Comparison of ENCODE assay signal across 8 mouse cellular contexts in genomic region chr5:144875892-144876291, GRCm38 (mm10).
DNase-seq lines count a peak whose midpoint lies in the region; ATAC-seq lines count a peak whose summit lies in the region.

No protein-coding gene starts in this region.

- no peaks in the 10 kb centered on the region for H3K9me3 ChIP-seq in heart, embryonic 12.5 days (replicated peaks)
- no peaks in the 10 kb centered on the region for H3K9me3 ChIP-seq in forebrain, embryonic 11.5 days (ENCODE audit: control insufficient read depth, low read length)
- H3K9me3 ChIP-seq in midbrain, embryonic 10.5 days (replicated peaks) = no peaks in the 10 kb centered on the region

- no peak overlapping the region for H3K4me2 ChIP-seq in heart, embryonic 12.5 days
- no peak overlapping the region for H3K4me2 ChIP-seq in forebrain, embryonic 11.5 days (ENCODE audit: low read depth, low read length, severe bottlenecking)

- DNase-seq in heart, adult 18-20 months = peak; percentile 57 to 84
- peak; percentile 10 for DNase-seq in brain, embryonic 18.5 days (ENCODE audit: low read depth, low spot score)
- peak; percentile 82 for DNase-seq in forebrain, embryonic 11.5 days (ENCODE audit: low spot score)
- peak; percentile 49 for DNase-seq in hindlimb bud, embryonic 11.5 days (ENCODE audit: extremely low spot score, low read depth, low spot score)
- peak; percentile 67 to 80 for DNase-seq in left cerebral cortex, postnatal 25 days (ENCODE audit: low spot score in 2 of 2)
- DNase-seq in midbrain, embryonic 10.5 days (ENCODE audit: low spot score) = peak; percentile 64
- peak; percentile 52 for DNase-seq in right cerebral cortex, postnatal 25 days

- no peak for ATAC-seq in heart, embryonic 12.5 days (ENCODE audit: insufficient number of reproducible peaks, low FRiP score)
- 0 out of 2 replicates have a peak, but pooled peaks have one; percentile 65 for ATAC-seq in forebrain, embryonic 11.5 days (replicated peaks; ENCODE audit: low FRiP score)

- no peak overlapping the region for H3K4me3 ChIP-seq in heart, embryonic 12.5 days
- no peak overlapping the region for H3K4me3 ChIP-seq in forebrain, embryonic 11.5 days (ENCODE audit: low read depth, low read length)
- no peak overlapping the region for H3K4me3 ChIP-seq in midbrain, embryonic 10.5 days

- peaks cover 43% of the 10 kb centered on the region for H3K36me3 ChIP-seq in heart, embryonic 12.5 days
- no peaks in the 10 kb centered on the region; the same call in 1 of the 2 replicates for H3K36me3 ChIP-seq in forebrain, embryonic 11.5 days (ENCODE audit: control insufficient read depth, insufficient read depth, low read length)
- peaks cover 42% of the 10 kb centered on the region for H3K36me3 ChIP-seq in midbrain, embryonic 10.5 days

- H3K4me1 ChIP-seq in heart, embryonic 12.5 days (replicated peaks) = peaks cover 8% of the 10 kb centered on the region; the same call in 1 of the 2 replicates
- no peaks in the 10 kb centered on the region for H3K4me1 ChIP-seq in forebrain, embryonic 11.5 days (replicated peaks; ENCODE audit: control insufficient read depth, insufficient read depth, low read length)
- peaks cover 11% of the 10 kb centered on the region for H3K4me1 ChIP-seq in midbrain, embryonic 10.5 days

- no peaks in the 10 kb centered on the region for H3K27me3 ChIP-seq in heart, embryonic 12.5 days (replicated peaks)
- no peaks in the 10 kb centered on the region for H3K27me3 ChIP-seq in forebrain, embryonic 11.5 days (ENCODE audit: control insufficient read depth, insufficient read depth, low read length)
- H3K27me3 ChIP-seq in midbrain, embryonic 10.5 days (ENCODE audit: low read depth, poor library complexity, severe bottlenecking) = no peaks in the 10 kb centered on the region

- H3K27ac ChIP-seq in heart, embryonic 12.5 days (ENCODE audit: poor library complexity, severe bottlenecking) = no peak overlapping the region
- no peak overlapping the region for H3K27ac ChIP-seq in forebrain, embryonic 11.5 days (ENCODE audit: low read depth, low read length)
- no peak overlapping the region for H3K27ac ChIP-seq in midbrain, embryonic 10.5 days (replicated peaks)

- intact Hi-C loops in left cerebral cortex, postnatal 25 days (cut with DNase I) = loop anchor here (2.0 kb wide), 1 partner anchor 113 kb away; no protein-coding TSS in a partner anchor

- WGBS in heart, embryonic 12.5 days = 5% methylated on average over 13 of the region's 13 CpGs
- WGBS in forebrain, embryonic 11.5 days = 17% methylated on average over 13 of the region's 13 CpGs
- 21% methylated on average over 13 of the region's 13 CpGs for WGBS in midbrain, embryonic 10.5 days

- no peak overlapping the region for H3K9ac ChIP-seq in heart, embryonic 12.5 days
- H3K9ac ChIP-seq in forebrain, embryonic 11.5 days (ENCODE audit: low read length) = no peak overlapping the region

Comparison
In these comparisons a context has a peak if more than half of its experiments do, and no peak if none do; other contexts are left out.
1. DNase-seq: peak in every context shown above with its lines; median percentile 82 in forebrain, embryonic 11.5 days; 74 in left cerebral cortex, postnatal 25 days; 70 in heart, adult 18-20 months; 64 in midbrain, embryonic 10.5 days; 52 in right cerebral cortex, postnatal 25 days; 49 in hindlimb bud, embryonic 11.5 days; 10 in brain, embryonic 18.5 days.